Mouse (Mus musculus) kidney, embryonic 15.5 days (tissue): ENCODE data around the gene Bms1. TPM values are rescaled to one million over a fixed set of nuclear protein-coding genes. Genes with fewer than 3 reads are reported as not detected.
A peak's percentile ranks its signal among the peaks of the same experiment; 100 is the strongest.

Experiments used
- ATAC-seq: fragments of 200-750 bp; cut with Nextera tagmentation; replicated peaks from 2 replicates; pipeline ENCODE4 v1.8.0; 2017; ENCODE audit warnings: moderate TSS enrichment; ENCODE audit not compliant: low FRiP score
- H3K27ac ChIP-seq: fragments of 300-500 bp; sonication (generic); 2 replicates; pipeline ENCODE4 v1.5.1; 2015; ENCODE audit warnings: mild to moderate bottlenecking, inconsistent platforms
- H3K27me3 ChIP-seq: fragments of 300-500 bp; sonication (generic); 2 replicates; pipeline ENCODE4 v1.6.1; 2015; ENCODE audit warnings: inconsistent platforms
- H3K36me3 ChIP-seq: fragments of 300-500 bp; sonication (generic); 2 replicates; pipeline ENCODE4 v1.6.1; 2015; ENCODE audit warnings: inconsistent platforms
- H3K4me1 ChIP-seq: fragments of 300-500 bp; sonication (generic); 2 replicates; pipeline ENCODE4 v1.6.1; 2015; ENCODE audit warnings: inconsistent platforms
- H3K4me2 ChIP-seq: fragments of 300-500 bp; sonication (generic); 2 replicates; pipeline ENCODE4 v1.6.1; 2015; ENCODE audit warnings: moderate library complexity, mild to moderate bottlenecking, inconsistent platforms
- H3K4me3 ChIP-seq: fragments of 300-500 bp; sonication (generic); replicated peaks from 2 replicates; pipeline ENCODE4 v1.5.1; 2015; ENCODE audit warnings: mild to moderate bottlenecking, inconsistent platforms
- H3K9ac ChIP-seq: fragments of 300-500 bp; sonication (generic); 2 replicates; pipeline ENCODE4 v1.6.1; 2015; ENCODE audit warnings: mild to moderate bottlenecking, inconsistent platforms
- H3K9me3 ChIP-seq: fragments of 300-500 bp; sonication (generic); replicated peaks from 2 replicates; pipeline ENCODE4 v1.6.1; 2016; ENCODE audit warnings: inconsistent platforms
- WGBS: fragments of 180-500 bp; shearing (Covaris S2); methylation state at CpG from one replicate; pipeline ENCODE4 v1.1.7; 2015; ENCODE audit warnings: mixed read lengths; 5-methylcytosine and 5-hydroxymethylcytosine counted together
- polyA plus RNA-seq: library from polyadenylated mRNA; unstranded; fragments of >200 nt; fragmentation: Nextera tagmentation; extraction: Ambion mirVana; gene quantifications from 2 replicates; pipeline ENCODE4 v1.2.1, GENCODE M21; 2015

Bms1 gene
- polyA plus RNA-seq, 1 experiment from 2014 or later, result 41.1 TPM

DNA sequence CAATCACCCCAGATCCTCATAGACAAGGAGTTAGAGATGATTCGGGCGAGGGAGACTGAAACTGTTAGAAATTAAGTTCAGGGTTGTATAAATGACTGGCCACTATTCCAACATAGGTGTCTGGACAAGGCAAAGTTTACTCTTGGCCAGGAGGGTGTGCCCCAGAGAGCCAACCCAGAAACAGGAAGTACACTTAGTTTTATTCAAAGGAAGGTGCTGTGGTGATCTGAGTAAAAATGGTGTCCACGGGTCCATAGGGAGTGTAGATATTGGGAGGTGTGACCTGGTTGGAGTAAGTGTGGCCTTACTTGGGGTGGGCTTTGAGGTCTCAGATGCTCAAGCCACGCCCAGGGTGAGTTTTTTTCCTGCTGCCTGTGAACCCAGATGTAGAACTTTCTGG is 38.0 kb downstream of the Bms1 start:
- no peak overlapping the region for H3K4me3 ChIP-seq
- H3K27me3 ChIP-seq, result 0 out of 2 replicates have a peak, but pooled peaks cover 6% of the 10 kb centered on the region
- H3K36me3 ChIP-seq, result peaks cover 46% of the 10 kb centered on the region
- peaks cover 2% of the 10 kb centered on the region for H3K4me1 ChIP-seq
- no peak overlapping the region for H3K27ac ChIP-seq
- no peak overlapping the region for H3K9ac ChIP-seq
- no peak for ATAC-seq
- WGBS, result 87% methylated on average over 4 of the region's 4 CpGs
- no peaks in the 10 kb centered on the region for H3K9me3 ChIP-seq
- H3K4me2 ChIP-seq, result no peak overlapping the region

DNA sequence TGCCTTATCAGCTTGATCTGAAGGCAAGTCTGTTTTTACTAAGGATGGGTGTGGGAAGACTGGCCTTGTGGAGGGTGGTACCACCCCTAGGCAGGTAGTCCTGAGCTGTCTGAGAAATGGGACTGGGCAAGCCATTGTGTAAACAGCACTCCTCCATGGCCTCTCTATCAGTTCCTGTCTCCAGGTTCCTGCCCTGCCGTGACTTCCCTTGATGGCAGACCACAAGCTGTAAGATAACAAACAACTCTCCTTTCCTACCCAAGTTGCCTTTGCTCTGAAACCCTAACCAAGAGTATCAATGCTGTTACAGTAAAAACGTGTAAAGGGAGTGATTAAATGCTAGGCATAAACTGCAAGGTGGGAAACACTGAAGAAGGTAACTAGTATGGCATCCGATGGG is 38.6 kb downstream of the Bms1 start:
- Histone ChIP-seq H3K4me3 (no peak overlapping the region), H3K4me1 (peaks cover 5% of the 10 kb centered on the region), H3K4me2 (no peak overlapping the region), H3K27ac (no peak overlapping the region), H3K9me3 (no peaks in the 10 kb centered on the region), H3K36me3 (peaks cover 40% of the 10 kb centered on the region), H3K27me3 (0 out of 2 replicates have a peak, but pooled peaks cover 6% of the 10 kb centered on the region), H3K9ac (no peak overlapping the region)
- 55% methylated on average over 3 of the region's 3 CpGs for WGBS
- ATAC-seq, result no peak

DNA sequence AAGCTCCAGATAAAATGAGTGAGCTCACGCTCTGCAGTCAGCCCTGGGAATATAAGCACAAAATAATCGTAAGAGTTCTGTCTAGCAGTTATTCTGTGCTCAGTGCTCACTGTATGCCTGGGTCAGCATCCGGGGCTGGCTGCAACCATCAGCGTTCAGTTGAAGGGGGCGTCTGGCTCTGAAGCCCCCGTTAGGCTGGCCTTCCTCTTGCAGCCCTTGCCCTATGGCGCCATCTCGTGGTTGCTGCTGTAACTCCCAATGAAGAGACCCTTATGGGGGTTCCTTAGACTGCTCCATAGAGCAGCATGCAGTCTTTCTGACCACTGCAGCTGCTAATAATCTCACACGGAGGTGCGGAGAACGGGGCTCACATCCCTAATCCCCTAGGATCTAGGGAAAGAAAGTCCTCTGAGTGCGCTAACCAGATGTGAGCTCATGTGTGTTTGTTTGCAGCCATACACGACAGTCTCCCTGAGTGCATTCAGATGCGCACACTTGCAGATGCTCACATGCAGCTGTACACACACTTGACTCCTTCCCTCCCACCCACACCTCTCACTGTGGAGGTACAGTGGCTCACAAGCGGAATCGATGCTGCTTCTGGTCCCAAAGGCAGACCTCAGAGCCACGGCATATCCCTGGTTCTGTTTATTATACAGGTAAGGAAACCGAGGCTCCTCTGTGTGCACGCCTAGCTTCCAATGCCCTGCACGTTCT is 39.7 kb downstream of the Bms1 start:
- no peaks in the 10 kb centered on the region for H3K9me3 ChIP-seq
- H3K4me2 ChIP-seq, result peak overlapping the region; percentile 40; the same call in 1 of the 2 replicates
- H3K9ac ChIP-seq, result no peak overlapping the region
- no peak overlapping the region for H3K27ac ChIP-seq
- peaks cover 29% of the 10 kb centered on the region for H3K36me3 ChIP-seq
- peak; percentile 61; the same call in 1 of the 2 replicates for ATAC-seq
- no peak overlapping the region; the same call in 1 of the 2 replicates for H3K4me3 ChIP-seq
- H3K27me3 ChIP-seq, result 0 out of 2 replicates have a peak, but pooled peaks cover 7% of the 10 kb centered on the region
- H3K4me1 ChIP-seq, result peaks cover 5% of the 10 kb centered on the region
- 35% methylated on average over 20 of the region's 20 CpGs for WGBS

DNA sequence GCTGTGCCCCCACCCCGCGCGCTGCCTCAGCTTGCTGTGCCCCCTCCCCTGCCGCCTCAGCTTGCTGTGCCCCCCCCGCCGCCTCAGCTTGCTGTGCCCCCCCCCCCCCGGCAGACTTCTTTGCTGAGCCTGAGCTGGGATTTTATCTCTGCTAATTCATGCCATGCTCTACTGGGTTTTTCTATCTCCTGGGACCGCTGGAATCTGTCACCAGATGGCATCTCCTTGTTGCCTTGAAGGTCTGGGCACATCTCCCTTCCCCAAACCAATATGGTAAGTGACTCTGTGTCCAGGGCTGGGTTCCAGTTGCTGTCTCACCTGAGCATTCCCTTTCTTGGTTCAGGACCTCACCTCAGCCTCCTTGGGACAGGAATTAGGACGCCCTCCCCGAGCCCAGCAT is 41.7 kb downstream of the Bms1 start:
- H3K27me3 ChIP-seq, result peaks cover 17% of the 10 kb centered on the region; the same call in 1 of the 2 replicates
- 60% methylated on average over 8 of the region's 10 CpGs for WGBS
- no peak for ATAC-seq
- no peak overlapping the region for H3K27ac ChIP-seq
- peaks cover 5% of the 10 kb centered on the region for H3K4me1 ChIP-seq
- H3K4me2 ChIP-seq, result no peak overlapping the region
- peaks cover 9% of the 10 kb centered on the region for H3K36me3 ChIP-seq
- no peak overlapping the region for H3K4me3 ChIP-seq
- no peak overlapping the region for H3K9ac ChIP-seq
- H3K9me3 ChIP-seq, result no peaks in the 10 kb centered on the region

DNA sequence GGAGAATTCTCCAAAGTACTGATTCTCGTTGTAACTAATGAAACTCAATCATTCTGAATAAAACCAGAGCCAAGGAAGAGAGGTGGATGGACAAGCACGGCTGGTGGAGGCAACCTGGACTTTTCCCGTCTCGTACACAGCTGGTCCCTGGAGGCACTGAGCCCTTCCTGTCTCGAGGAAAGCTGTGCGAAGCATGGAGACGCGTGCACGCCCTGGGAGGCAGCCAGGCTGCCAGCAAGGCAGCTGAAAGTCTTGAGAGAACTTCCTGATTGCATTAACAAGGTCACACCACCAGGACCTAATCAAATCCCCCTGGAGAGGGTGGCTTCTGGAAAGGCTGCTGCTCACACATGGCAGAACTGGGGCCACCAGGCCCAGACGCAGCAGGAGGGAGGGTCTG is 43.3 kb downstream of the Bms1 start:
- Histone ChIP-seq H3K36me3 (no peaks in the 10 kb centered on the region), H3K9ac (no peak overlapping the region), H3K4me1 (peaks cover 5% of the 10 kb centered on the region), H3K27ac (no peak overlapping the region), H3K4me3 (no peak overlapping the region), H3K4me2 (no peak overlapping the region), H3K9me3 (no peaks in the 10 kb centered on the region), H3K27me3 (peaks cover 17% of the 10 kb centered on the region; the same call in 1 of the 2 replicates)
- 0 out of 2 replicates have a peak, but pooled peaks have one; percentile 28 for ATAC-seq
- 30% methylated on average over 10 of the region's 10 CpGs for WGBS

DNA sequence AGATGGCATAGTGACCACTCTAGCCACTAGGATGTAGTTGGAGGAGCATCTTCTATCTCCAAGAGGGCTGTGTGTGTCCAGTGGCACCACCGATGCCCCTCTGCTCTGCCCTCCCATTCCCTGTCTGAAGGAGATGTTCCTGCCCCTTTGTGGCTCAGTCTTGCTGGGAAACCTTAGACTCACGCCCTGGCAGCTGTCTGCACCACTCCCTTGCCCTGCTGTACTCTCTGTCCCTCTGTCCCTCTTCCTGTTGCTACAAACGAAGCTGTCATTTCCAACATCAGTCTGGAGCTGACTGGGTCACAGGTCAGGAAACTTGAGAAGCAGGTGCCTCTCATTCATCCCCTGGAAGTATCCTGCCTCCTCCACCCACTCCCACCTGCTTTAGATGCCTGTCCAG is 43.8 kb downstream of the Bms1 start:
- H3K4me3 ChIP-seq, result no peak overlapping the region
- H3K9ac ChIP-seq, result no peak overlapping the region
- H3K4me2 ChIP-seq, result no peak overlapping the region
- peaks cover 17% of the 10 kb centered on the region; the same call in 1 of the 2 replicates for H3K27me3 ChIP-seq
- no peaks in the 10 kb centered on the region for H3K36me3 ChIP-seq
- no peak for ATAC-seq
- H3K4me1 ChIP-seq, result peaks cover 5% of the 10 kb centered on the region
- H3K9me3 ChIP-seq, result no peaks in the 10 kb centered on the region
- WGBS, result 35% methylated on average over 3 of the region's 3 CpGs
- H3K27ac ChIP-seq, result no peak overlapping the region

DNA sequence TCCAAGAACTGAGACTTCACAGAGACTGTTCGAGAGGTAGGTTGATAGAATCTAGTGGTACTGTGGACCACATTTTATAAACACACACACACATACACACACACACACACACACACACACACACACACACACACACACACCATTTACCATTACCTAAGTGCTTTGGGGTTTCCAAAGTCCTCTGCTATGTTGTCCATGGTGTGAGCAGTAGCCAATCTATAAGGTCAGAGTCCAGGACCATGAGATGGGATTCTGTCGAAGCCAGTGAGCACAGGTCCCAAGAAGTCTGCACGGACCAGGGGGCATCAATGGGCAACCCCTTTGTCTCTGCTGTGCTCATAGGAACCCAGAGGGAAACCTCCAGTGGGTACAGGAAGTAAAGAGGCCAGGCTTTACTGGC is 44.2 kb downstream of the Bms1 start:
- no peak for ATAC-seq
- Histone ChIP-seq H3K4me1 (peaks cover 5% of the 10 kb centered on the region), H3K4me2 (no peak overlapping the region), H3K27me3 (peaks cover 17% of the 10 kb centered on the region; the same call in 1 of the 2 replicates), H3K4me3 (no peak overlapping the region), H3K9ac (no peak overlapping the region), H3K36me3 (no peaks in the 10 kb centered on the region), H3K9me3 (no peaks in the 10 kb centered on the region), H3K27ac (no peak overlapping the region)
- 85% methylated on average over 3 of the region's 3 CpGs for WGBS

DNA sequence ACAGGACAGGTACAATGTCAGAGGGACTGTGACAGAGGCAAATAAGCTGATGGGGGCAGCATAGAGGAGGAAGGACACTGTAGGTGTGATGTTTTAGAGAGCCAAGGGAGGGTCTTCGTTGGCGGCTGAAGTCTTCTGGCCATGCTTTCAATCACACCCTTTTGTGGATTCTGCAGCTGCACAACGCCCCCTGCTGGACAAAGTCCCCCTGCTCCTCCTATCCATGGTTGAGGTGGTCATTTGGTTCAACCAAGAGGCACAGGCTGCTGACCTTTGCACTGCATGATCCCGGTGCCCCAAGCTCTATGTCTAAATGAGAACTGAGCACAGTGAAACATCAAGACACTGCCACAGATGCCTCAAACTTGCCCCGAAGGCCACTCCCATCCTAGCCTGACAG is 46.0 kb downstream of the Bms1 start:
- H3K36me3 ChIP-seq, result no peaks in the 10 kb centered on the region
- H3K4me1 ChIP-seq, result 0 out of 2 replicates have a peak, but pooled peaks cover 3% of the 10 kb centered on the region
- WGBS, result 32% methylated on average over 5 of the region's 5 CpGs
- no peak for ATAC-seq
- H3K4me2 ChIP-seq, result no peak overlapping the region
- H3K9ac ChIP-seq, result no peak overlapping the region
- H3K9me3 ChIP-seq, result no peaks in the 10 kb centered on the region
- H3K27me3 ChIP-seq, result peaks cover 16% of the 10 kb centered on the region; the same call in 1 of the 2 replicates
- no peak overlapping the region for H3K27ac ChIP-seq
- H3K4me3 ChIP-seq, result no peak overlapping the region

DNA sequence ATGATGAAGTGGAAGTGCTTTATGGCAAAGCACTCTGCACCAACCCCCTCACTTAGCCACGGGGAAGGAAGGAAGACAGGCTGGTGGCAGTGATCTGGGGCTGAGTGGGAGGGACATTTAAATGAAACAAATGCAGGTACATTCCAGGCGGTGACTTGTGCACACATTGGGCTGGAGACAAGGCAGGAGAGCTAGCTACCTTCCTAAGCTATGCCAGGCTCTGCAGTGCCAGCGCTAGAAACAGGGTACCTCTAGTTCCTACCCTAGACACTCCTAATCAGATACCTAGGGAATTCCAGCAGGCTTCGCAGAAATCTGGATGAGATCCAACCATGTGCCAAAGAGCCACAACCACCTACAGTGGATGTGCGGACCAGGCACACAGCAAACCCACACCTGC is 46.5 kb downstream of the Bms1 start:
- Histone ChIP-seq H3K4me1 (0 out of 2 replicates have a peak, but pooled peaks cover 3% of the 10 kb centered on the region), H3K4me2 (no peak overlapping the region), H3K4me3 (no peak overlapping the region), H3K9ac (no peak overlapping the region), H3K27ac (no peak overlapping the region), H3K9me3 (no peaks in the 10 kb centered on the region), H3K27me3 (peaks cover 14% of the 10 kb centered on the region; the same call in 1 of the 2 replicates), H3K36me3 (no peaks in the 10 kb centered on the region)
- ATAC-seq, result no peak
- 64% methylated on average over 5 of the region's 5 CpGs for WGBS

DNA sequence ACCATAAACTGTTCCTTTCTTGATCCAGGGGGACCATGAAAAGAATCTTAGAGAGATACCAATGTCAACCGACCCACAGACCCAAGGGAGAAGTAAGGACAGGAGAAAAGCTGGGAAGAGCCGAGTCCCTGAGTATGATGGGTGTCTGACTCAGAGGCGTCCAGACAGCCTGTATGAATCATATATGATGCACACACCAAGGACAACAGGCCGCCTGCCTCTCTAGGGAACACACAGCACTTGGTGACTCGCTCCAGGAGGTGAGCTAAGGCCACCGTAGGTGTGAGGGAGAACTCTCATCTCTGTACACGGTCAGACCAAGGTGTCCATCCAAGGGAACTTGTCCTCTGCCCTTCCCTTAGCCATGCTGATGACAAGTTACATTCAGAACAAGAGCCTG is 51.8 kb downstream of the Bms1 start:
- Histone ChIP-seq H3K9me3 (no peaks in the 10 kb centered on the region), H3K4me3 (no peak overlapping the region), H3K36me3 (no peaks in the 10 kb centered on the region), H3K27me3 (no peaks in the 10 kb centered on the region), H3K9ac (no peak overlapping the region), H3K4me1 (no peaks in the 10 kb centered on the region), H3K27ac (no peak overlapping the region), H3K4me2 (no peak overlapping the region)
- WGBS, result 87% methylated on average over 7 of the region's 7 CpGs
- no peak for ATAC-seq

DNA sequence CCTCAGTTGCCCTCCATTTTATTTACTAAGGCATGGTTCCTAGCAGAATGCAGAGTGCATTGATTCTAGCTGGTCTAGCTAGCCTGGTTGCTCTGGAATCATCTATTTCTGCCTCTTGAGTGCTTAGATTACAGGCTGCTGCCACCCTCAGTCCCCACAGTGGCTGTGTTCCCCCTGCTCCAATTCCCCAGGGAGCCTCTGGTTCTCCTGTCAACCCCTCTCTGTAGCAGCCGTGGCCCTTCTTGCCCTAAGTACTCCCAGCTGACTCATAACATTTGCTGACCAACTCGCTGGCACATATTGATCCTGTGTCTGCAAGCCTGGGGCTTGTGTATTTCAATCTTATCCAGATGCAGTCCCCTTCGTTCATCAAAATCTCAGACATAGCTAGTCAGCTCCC is 53.1 kb downstream of the Bms1 start:
- H3K4me1 ChIP-seq, result no peaks in the 10 kb centered on the region
- ATAC-seq, result no peak
- H3K27ac ChIP-seq, result no peak overlapping the region
- peaks cover 8% of the 10 kb centered on the region for H3K9me3 ChIP-seq
- no peaks in the 10 kb centered on the region for H3K27me3 ChIP-seq
- 68% methylated on average over 3 of the region's 3 CpGs for WGBS
- H3K4me2 ChIP-seq, result no peak overlapping the region
- no peaks in the 10 kb centered on the region for H3K36me3 ChIP-seq
- no peak overlapping the region for H3K4me3 ChIP-seq
- no peak overlapping the region for H3K9ac ChIP-seq

DNA sequence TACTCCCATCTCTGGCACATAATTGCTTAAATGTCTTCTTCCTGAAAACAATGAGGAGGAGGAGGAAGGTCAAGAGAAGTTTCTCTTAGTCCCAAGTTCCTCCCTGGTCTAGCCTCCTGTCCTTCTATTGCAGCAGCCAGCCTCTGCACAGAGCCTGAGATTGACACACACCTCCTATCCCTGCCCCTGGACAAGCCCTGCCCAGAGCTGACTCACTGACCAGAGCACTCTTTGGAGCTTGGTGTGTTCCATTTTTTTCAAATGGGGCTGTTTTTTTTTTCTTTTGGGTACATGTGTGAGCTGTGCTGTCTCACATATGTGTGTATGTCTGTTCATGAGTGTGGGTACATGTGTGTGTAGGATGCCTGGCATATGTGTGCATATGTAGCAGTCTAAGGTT is 53.5 kb downstream of the Bms1 start:
- Histone ChIP-seq H3K27ac (no peak overlapping the region), H3K9me3 (peaks cover 8% of the 10 kb centered on the region), H3K9ac (no peak overlapping the region), H3K4me2 (no peak overlapping the region), H3K4me1 (no peaks in the 10 kb centered on the region), H3K4me3 (no peak overlapping the region), H3K36me3 (no peaks in the 10 kb centered on the region), H3K27me3 (no peaks in the 10 kb centered on the region)
- ATAC-seq, result no peak
